Mouse (Mus musculus): Measurements from ENCODE around the gene 2310034G01Rik.
A peak's percentile ranks its signal among the peaks of the same experiment; 100 is the strongest.

Gene 2310034G01Rik

DNA sequence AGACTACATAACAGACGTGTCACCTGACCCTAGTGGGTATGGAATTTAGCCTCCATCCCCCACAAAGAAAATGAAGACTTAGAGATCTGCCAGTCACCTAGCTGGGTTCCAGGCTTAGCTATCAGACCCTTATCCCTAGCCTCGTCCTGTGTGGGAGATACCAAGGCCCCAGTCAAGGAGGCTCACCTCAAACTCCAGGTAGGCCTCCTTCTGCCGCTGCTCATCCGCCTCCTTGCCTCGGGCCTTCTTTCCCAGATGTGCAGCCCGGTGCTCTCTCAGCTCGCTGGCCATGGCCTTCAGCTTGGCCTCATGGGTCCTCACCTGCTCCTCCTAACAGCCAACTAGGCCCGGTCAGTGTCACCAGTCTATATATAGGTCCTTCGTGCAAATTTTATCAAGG, 37.0 kb downstream of the 2310034G01Rik start:
- DNase-seq = no peak

- no peak for DNase-seq
These were observed 37.5 kb downstream of the 2310034G01Rik start for GRCm38 (mm10) chr19:46312566-46312965.

DNA sequence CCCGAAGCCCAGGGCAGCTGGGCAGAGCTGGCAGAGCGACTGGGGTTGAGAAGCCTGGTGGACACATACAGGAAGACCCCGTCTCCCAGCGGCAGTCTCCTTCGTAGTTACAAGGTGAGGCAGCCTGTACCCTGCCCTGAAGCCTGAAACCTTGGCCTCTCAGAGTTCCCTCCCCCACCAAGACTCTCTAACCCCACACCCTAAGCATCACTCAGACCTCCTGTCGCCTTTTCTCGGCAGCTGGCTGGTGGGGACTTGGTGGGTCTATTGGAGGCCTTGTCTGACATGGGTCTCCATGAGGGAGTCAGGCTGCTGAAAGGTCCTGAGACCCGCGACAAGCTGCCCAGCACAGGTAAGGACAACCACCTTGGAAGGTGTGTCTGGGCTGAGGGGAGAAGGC, 38.8 kb downstream of the 2310034G01Rik start:
- no peak for DNase-seq

DNA sequence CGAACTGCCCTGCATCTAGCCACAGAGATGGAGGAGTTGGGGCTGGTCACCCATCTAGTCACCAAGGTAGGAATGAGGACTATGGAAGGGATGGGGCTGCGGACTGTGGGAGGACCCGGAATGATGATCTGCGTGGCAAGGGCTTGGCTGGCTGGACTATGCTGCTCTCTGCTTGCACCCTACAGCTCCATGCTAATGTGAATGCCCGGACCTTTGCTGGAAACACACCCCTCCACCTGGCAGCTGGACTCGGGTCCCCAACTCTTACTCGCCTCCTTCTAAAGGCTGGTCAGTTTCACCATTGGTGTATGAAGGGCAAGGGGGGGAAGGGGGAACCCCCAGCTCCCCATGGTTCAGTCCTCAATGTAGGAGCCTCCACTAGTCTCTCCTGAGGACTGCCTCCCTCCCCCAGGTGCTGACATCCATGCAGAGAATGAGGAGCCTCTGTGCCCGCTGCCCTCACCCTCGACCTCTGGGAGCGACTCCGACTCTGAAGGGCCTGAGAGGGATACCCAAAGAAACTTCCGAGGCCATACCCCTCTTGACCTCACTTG, 39.7 kb downstream of the 2310034G01Rik start:
- DNase-seq = no peak

DNA sequence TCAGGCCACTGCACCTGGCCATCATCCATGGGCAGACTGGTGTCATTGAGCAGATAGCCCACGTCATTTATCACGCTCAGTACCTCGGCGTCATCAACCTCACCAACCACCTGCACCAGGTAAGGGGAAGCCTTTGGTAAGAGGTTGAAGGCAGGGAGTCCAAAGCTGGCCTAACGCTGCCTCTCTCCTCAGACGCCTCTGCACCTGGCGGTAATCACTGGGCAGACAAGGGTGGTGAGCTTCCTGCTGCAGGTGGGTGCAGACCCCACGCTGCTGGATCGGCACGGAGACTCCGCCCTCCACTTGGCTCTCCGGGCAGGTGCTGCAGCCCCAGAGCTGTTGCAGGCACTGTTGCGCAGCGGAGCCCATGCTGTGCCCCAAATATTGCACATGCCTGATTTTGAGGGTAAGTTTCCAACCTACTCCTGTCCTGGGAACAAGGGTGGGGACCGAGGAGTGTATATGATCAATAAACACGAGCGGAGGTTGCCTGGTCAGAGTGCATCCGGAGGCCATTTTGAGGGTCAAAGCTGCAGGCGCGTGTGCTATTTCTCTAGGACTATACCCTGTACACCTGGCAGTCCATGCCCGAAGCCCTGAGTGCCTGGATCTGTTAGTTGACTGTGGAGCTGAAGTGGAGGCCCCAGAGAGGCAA, 40.3 kb downstream of the 2310034G01Rik start:
- DNase-seq = no peak

GRCm38 (mm10) chr19:46308706-46309435, 41.2 kb downstream of the 2310034G01Rik start:
- DNase-seq = peak; percentile 86 to 87

DNA sequence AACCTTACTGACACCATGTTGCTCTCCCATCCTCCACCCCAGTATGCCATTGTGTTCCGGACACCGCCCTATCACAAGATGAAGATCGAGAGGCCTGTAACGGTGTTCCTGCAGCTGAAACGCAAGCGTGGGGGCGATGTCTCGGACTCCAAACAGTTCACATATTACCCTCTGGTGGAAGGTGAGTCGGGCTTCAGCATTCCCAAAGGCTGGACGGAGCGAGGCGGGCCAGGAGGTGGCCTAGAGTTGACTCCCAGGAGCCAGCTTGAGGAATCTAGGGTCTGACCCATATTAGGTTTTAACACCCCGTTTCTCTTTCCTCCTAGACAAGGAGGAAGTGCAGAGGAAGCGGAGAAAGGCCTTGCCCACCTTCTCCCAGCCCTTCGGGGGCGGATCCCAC, 41.8 kb downstream of the 2310034G01Rik start:
- no peak for DNase-seq

DNA sequence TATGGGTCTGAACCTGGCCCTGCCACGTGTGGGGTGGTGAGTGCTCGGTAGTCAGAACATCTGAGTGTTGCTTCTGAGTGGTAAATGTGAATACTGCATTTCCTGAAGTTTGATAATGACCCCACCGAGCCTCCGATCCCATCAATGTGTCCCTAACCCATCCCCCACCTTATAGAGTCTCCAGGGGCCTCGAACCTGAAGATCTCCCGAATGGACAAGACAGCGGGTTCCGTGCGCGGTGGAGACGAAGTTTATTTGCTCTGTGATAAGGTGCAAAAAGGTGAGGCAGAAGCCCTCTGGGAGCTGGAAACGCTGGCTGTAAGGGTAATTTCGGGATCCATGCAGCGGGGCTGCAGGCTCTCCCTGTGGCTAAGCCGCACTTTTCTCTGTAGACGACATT, 42.3 kb downstream of the 2310034G01Rik start:
- no peak for DNase-seq

DNA sequence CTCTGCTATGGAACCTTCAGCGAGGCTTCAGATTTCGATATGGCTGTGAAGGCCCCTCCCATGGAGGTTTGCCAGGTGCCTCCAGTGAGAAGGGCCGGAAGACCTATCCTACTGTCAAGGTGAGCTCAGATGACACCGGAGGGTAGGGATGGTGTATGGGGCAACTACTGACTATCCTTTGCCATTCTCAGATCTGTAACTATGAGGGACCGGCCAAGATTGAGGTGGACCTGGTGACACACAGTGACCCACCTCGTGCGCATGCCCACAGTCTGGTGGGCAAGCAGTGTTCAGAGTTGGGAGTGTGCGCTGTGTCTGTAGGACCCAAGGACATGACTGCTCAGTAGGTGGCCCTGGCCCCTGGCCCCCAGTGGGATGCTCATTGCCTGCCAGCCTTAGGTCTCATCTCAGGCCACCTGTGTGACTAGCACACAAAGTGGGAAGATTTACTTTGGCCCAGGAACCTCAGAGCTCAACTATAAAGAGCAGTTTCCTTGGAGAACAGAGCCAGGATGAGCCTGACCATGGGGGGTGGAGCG, 43.3 kb downstream of the 2310034G01Rik start:
- no peak for DNase-seq

GRCm38 (mm10) chr19:46306268-46306610, 43.9 kb downstream of the 2310034G01Rik start:
- DNase-seq = no peak

GRCm38 (mm10) chr19:46305432-46306267, 44.5 kb downstream of the 2310034G01Rik start:
- DNase-seq = peak; percentile 98

GRCm38 (mm10) chr19:46304908-46305333, 45.2 kb downstream of the 2310034G01Rik start:
- no peak for DNase-seq

DNA sequence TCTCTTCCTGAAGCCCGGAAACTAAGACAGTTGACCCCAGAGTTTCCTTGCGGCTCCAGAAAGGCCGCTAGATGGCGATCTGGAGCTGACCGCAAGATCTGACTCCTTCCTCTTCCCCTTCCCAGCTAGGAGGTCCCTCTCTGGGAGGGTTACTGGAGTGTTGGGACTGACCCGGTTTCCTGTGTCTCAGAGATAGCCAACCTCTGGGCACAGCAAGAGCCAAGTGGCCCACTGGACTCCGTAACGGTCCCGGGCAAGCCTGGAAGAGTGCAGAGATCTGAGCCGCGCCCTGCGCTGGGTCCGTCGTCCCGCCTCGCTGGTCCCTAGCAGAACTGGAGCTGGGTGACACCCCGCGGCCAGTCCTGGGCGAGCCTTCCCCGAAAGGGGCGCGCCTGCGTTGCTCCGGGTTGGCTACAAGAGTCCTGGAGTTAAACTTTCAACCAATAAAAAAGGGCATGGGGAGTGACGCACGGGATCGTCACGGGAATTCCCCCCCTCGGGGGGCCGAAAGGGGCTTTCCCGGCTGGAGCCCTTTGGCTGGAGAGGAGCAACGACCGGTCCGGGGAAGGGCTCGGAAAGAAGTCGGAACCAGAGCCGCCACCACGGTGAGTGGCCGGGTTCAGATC, 45.8 kb downstream of the 2310034G01Rik start, which contains the start of gene Nfkb2:
TSS of gene Nfkb2 (plus strand) at position 105 of the 626 bp plus-strand sequence.
- DNase-seq = peak; percentile 98 to 99

- no peak for DNase-seq
These were observed 46.6 kb downstream of the 2310034G01Rik start for GRCm38 (mm10) chr19:46303251-46304215.

GRCm38 (mm10) chr19:46302551-46302950, 47.6 kb downstream of the 2310034G01Rik start:
- no peak for DNase-seq

DNA sequence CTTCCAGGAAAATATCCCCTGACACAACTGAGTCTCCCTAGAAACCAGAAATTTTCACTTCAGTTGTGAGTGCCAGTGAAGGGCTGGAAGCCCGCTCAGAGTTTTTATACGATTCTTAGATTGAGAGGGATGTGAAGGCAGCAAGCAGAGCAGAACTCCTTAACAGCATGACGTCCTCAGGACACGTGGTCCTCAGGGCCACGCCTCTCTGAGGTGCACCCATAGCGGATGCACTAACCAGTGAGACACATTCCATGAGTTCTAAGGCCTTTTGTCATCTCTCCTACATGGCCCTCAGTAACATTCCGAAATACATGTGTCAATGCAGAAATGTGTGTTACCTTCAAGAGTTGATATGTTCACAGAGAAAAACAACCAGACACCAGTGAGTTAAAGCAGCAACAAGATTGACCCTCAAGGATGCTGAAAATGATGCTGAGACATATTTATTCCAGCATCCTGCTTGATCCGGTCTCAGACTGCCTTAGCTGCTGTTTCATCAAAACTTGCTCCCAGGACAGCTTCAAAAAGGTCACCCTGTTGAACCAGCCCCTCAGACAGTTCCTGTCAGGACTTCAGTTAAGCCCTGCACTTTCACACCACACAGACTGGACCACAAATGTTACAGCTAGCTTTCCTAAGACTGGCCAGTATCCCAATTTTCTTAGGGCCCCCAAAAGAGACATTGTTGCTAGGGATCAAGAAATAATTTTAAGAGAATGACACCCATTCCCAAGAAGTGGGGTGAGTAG, 49.6 kb downstream of the 2310034G01Rik start:
- no peak for DNase-seq
